Mouse (Mus musculus) thymus, postnatal 10 days (tissue): ENCODE measurements around the gene Asic4.

Source experiments
- DNase-seq, 2 experiments: peaks; one replicate each; pipeline ENCODE4 v3.0.0; 2021; ENCODE audit warnings: low spot score in 2 of 2

The Asic4 gene

DNA sequence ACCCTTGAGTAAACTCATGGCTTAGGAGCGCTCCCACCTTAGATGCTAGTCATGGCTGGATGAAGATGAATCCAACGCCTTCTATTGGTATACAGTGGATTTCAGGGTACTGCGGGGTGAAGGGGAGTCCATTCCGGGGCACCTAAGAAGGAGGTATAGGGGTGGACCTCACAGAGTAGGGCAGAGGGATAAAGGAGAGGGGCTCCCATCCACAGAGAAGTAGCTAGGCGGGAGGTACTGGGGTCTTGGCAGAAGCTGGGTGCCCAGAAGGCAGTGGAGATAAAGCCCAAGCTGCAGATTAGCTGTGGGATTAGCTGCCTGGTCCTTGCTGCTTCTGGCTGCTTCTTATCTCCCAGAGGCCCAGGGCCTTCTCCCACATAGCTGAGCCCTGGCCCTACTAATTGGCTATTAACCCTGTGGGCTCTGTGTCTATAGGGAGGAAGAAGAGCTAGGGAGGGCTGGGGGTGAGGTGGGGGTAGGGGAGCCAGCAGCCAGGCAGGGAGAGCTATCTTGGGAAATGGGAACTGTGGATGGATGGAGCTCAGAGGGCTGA is 13.5 kb downstream of the Asic4 start:
- no peak for DNase-seq

DNA sequence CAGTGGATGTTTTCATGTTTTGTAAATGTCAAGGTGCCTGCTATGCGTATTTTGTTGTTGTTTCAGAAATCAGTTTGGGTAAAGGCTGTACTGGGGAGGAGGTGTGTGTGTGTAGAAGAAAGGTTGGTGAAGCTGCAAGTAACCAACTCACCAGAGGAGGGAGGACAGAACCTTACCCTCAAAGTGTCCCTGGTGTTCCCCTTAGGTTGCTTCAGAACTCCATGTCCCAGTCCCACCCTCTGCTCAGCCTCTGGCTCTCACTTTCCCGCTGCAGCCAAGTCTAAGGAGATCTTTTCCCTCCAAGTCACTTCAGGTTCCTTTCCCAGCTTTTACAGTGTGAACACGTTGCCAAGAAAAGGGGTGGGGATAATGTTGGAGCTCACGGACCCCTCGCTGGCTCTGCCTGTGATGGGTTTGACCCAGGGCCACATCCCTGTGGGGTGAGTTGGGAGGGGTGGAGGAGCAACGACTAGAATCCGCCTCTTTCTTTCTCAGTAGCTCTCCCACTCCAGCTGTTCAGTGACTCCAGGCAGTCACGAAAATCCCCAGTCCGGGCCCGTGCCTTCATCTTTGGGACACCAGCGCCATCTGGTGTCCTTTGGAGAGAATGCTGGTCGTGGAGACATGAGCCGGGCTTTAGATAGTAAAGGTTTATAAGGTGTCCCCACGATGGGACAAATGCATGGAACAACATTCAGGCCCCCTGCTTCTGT is 17.1 kb downstream of the Asic4 start:
- DNase-seq = peak; percentile 25 to 64

DNA sequence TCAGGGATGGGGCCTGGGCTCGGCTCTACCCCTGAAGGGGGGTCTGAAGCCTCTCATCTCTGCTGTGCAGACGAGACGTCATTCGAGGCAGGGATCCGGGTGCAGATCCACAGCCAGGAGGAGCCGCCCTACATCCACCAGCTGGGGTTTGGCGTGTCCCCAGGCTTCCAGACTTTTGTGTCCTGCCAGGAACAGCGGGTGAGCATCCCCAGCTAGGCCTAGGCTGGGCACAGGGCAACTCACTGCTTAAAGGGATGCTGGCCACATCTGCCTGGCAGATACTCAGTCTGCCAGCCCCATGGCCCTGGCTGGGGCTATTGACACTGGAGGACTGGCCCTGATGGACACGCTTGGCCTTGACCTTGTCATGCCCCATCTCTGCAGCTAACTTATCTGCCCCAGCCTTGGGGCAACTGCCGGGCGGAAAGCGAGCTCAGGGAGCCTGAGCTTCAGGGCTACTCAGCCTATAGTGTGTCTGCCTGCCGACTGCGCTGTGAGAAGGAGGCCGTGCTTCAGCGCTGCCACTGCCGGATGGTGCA is 19.1 kb downstream of the Asic4 start:
- no peak for DNase-seq

GRCm38 (mm10) chr1:75476441-75476840 is 26.2 kb downstream of the Asic4 start:
- no peak for DNase-seq

- DNase-seq = peak; percentile 58 to 80
Measured at GRCm38 (mm10) chr1:75477264-75477965, 27.2 kb downstream of the Asic4 start.

- no peak for DNase-seq
Measured at GRCm38 (mm10) chr1:75477966-75478290, 27.7 kb downstream of the Asic4 start.

GRCm38 (mm10) chr1:75478497-75478896 is 28.3 kb downstream of the Asic4 start:
- DNase-seq = no peak

GRCm38 (mm10) chr1:75478916-75479634 is 28.8 kb downstream of the Asic4 start, which contains the start of the genes Chpf and Tmem198:
TSS of gene Chpf (minus strand) at chr1:75479307.
TSS of gene Tmem198 (plus strand) at chr1:75479532.
- peak; percentile 93 to 95 for DNase-seq

DNA sequence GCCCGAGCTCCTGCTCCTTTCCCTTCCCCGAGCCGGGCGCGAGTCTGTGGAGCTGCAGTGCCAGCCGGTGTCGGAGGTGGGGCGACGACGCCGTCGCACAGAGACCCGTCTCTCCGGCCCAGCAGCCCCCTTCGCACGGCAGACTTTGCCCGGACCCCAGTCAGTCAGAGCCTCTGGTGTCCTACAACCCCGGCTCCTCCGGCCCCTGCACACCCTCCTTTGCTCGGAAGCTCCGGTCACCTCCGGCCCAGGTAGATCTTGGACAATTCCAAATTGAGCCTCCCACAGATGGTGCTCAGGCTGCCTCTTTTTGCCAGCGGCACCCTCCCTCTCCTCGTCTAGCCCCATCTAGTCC is 29.4 kb downstream of the Asic4 start:
- no peak for DNase-seq

DNA sequence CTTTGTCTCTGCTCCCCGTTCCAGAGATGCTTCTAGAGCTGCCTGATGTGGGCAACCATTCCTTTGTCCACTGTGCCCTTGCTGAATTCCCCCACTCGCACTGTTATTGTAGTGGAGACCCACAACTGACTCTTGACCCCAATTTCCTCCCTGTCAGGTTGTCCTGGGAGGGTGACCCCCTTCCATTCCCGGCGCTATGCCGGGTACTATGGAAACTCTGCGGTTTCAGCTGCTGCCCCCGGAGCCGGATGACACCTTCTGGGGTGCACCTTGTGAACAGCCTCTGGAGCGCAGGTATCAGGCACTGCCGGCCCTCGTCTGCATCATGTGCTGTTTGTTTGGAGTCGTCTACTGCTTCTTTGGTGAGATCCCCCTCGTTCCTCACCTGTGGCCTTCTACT is 29.8 kb downstream of the Asic4 start:
- DNase-seq = no peak

GRCm38 (mm10) chr1:75480735-75481134 is 30.5 kb downstream of the Asic4 start:
- no peak for DNase-seq

- no peak for DNase-seq
Measured at GRCm38 (mm10) chr1:75486561-75486960, 36.3 kb downstream of the Asic4 start.

DNA sequence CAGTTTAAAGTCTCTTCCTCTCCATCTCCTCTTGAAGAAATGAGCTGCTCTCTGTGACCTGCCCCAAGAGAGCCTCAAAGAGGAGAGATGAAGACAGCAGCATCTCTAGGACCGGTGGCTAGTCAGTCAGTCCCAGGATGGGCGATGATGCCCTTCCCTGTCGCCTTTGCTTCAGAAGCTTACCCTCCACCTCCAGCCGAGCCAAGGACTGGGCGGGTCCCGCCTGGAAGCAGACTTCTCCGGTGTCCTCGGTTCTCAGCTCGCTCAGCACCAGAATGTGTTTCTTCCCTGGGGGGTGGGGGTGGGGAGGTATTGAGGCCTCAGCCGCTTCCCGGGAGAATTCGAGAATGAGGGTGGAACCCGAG is 36.8 kb downstream of the Asic4 start:
- no peak for DNase-seq

- peak; percentile 53 to 57 for DNase-seq
Measured at GRCm38 (mm10) chr1:75487405-75488161, 37.3 kb downstream of the Asic4 start.

- no peak for DNase-seq
Measured at GRCm38 (mm10) chr1:75490785-75491551, 40.7 kb downstream of the Asic4 start.

GRCm38 (mm10) chr1:75492579-75493170 is 42.4 kb downstream of the Asic4 start:
- DNase-seq = no peak

DNA sequence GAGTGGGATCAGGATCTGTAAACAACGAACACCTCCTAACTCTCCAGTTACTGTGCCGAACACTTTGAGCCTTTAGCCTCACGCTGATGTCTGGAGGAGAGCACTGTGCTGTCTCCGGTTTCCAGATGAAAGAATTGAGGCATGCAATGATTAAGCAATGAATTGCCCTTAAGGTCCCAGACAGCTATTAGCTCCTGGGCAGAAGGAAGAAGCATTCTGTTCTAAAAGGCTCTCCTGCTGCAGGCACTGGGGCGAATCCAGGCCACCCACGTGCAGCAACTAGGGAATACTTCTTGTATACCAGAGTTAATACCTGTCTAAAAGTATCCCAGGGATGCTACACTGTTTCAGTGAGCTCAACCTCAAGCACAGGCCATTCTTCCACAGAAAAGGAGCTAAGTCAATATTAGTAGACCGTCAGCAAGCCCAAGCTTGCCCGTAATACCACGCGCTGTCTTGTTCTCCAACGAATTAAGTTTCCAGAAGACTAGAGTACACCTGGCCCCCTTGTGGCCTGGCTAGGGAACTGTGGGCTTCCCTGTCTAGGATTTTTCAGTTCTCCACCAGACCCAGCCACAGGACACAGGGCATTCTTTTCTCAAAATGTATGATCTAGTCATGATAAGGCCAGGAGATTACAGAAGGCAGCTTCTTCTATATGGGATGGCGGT is 44.8 kb downstream of the Asic4 start:
- no peak for DNase-seq

DNA sequence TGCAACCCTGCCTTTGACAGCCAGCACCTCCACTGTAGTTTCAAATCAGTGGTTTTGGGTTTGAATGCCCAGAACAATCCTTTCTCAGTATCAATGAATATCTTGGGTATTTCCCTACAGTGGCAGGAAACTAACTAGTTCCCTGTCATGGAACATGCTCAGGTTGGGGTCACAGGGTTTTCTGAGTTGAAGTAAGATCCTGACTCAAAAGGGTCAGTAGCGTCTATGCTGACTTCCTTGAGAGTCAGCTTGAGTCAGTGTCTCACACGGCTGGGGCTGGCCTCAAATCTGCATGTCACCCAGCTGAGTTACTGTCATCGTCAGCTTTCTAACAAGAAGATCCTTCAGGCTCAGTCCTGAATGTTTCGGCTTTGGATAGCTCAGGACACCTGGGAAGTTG is 48.7 kb downstream of the Asic4 start:
- no peak for DNase-seq

GRCm38 (mm10) chr1:75499441-75499840 is 49.2 kb downstream of the Asic4 start:
- DNase-seq = no peak

GRCm38 (mm10) chr1:75501905-75502304 is 51.7 kb downstream of the Asic4 start:
- DNase-seq = no peak
